Mouse (Mus musculus): ENCODE measurements at regions not wholly inside any gene's neighbourhood (a gene's known extent, or its start where the extent isn't known, plus 50 kb on each side); places are given as distances from the start of the nearest gene placed in this dataset.

DNA sequence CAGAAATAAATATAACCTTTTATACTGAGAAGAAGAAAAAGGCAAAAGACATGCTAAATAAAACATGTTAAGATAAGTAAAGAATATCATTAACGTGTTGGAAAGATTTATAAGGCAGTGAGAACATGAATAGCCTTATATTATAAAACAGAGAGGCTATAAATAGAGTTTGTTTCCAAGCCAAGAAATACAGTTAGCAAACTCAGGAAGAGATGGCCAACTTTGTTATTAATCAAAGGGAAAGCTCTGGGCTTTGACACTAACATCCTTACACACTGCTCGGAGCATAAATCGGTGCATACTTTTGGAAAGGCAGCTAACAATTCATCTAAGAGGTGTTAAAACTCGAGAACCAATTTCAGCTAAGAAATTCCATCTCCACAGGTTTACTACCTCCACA, 106.3 kb upstream of the Gm26657 start:
- ATAC-seq (ENCODE audit: low FRiP score, low read depth) (no peak), DNase-seq (ENCODE audit: low spot score) (peak; percentile 78)
- no peaks in the 10 kb centered on the region for H3K27me3 ChIP-seq (ENCODE audit: control insufficient read depth, insufficient read depth, low read length)
- H3K9ac ChIP-seq (ENCODE audit: low read depth, low read length, severe bottlenecking), result no peak overlapping the region
- H3K4me2 ChIP-seq (replicated peaks; ENCODE audit: low read depth, low read length, severe bottlenecking), result no peak overlapping the region
- TF ChIP-seq POLR2A (IDR thresholded peaks at IDR 0.05; ENCODE audit: borderline replicate concordance, extremely low read depth, insufficient read depth, insufficient read length), result no peak
- no peaks in the 10 kb centered on the region for H3K36me3 ChIP-seq (ENCODE audit: control insufficient read depth, insufficient read depth, low read length)
- H3K9me3 ChIP-seq (ENCODE audit: control insufficient read depth, low read length), result no peaks in the 10 kb centered on the region
- H3K4me3 ChIP-seq (replicated peaks; ENCODE audit: low read length), result no peak overlapping the region
- 30% methylated on average over 4 of the region's 4 CpGs for WGBS
- peaks cover 10% of the 10 kb centered on the region for H3K4me1 ChIP-seq (ENCODE audit: control insufficient read depth, insufficient read depth, low read length)
- H3K27ac ChIP-seq (replicated peaks; ENCODE audit: low read depth, low read length), result no peak overlapping the region

DNA sequence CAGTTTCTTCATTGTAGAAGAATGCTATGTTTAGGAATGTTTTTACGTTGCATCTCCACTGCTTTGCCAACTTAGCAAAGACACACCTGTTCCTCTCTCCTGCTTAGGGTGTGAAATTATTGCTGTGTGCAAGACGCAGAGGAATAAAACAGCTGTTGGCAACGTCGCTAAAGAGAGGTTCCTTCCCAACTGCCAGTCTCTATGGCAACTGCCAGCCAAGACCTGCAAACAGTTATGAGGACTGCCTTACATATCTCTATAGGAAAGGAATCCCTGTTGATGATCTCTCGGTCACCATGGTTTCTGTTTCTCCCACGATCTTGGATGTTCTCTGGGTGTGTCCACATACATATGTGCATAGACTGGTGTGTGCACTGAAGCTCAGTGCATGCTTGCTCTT, 109.6 kb upstream of the Gm26657 start:
- Histone ChIP-seq H3K4me3 (replicated peaks; ENCODE audit: low read length) (no peak overlapping the region), H3K4me2 (replicated peaks; ENCODE audit: low read depth, low read length, severe bottlenecking) (no peak overlapping the region), H3K27me3 (ENCODE audit: control insufficient read depth, insufficient read depth, low read length) (no peaks in the 10 kb centered on the region), H3K4me1 (ENCODE audit: control insufficient read depth, insufficient read depth, low read length) (peaks cover 3% of the 10 kb centered on the region; the same call in 1 of the 2 replicates), H3K9ac (ENCODE audit: low read depth, low read length, severe bottlenecking) (no peak overlapping the region), H3K36me3 (ENCODE audit: control insufficient read depth, insufficient read depth, low read length) (no peaks in the 10 kb centered on the region), H3K27ac (replicated peaks; ENCODE audit: low read depth, low read length) (no peak overlapping the region), H3K9me3 (ENCODE audit: control insufficient read depth, low read length) (no peaks in the 10 kb centered on the region)
- ATAC-seq (ENCODE audit: low FRiP score, low read depth), result peak; percentile 62; the same call in 1 of the 2 replicates
- WGBS, result 38% methylated on average over 6 of the region's 6 CpGs
- DNase-seq (ENCODE audit: low spot score), result peak; percentile 36
- no peak for TF ChIP-seq POLR2A (IDR thresholded peaks at IDR 0.05; ENCODE audit: borderline replicate concordance, extremely low read depth, insufficient read depth, insufficient read length)

DNA sequence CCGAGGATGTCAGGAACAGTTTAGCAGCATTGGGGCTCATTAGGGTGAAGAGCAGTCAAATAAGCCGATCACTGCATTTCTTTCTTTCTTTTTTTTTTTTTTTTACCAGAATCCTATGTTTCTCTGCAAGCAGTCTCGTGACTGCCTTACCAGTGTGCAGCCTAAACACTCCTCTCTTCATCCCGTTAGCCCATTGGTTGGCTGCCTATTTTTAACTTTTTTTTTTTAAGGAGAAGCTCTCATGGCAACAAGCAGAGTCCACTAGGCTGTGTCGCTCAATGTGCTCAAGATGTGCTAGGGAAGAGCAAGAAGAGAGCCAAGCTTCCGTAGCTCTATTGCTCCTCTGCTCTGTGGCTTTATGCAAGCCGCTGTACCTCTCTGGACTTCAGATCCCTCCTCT, 112.7 kb upstream of the Gm26657 start:
- WGBS, result 61% methylated on average over 7 of the region's 7 CpGs
- H3K9ac ChIP-seq (ENCODE audit: low read depth, low read length, severe bottlenecking), result no peak overlapping the region
- ATAC-seq (ENCODE audit: low FRiP score, low read depth) (no peak), DNase-seq (ENCODE audit: low spot score) (no peak)
- H3K4me2 ChIP-seq (replicated peaks; ENCODE audit: low read depth, low read length, severe bottlenecking), result no peak overlapping the region
- H3K27me3 ChIP-seq (ENCODE audit: control insufficient read depth, insufficient read depth, low read length), result no peaks in the 10 kb centered on the region
- TF ChIP-seq POLR2A (IDR thresholded peaks at IDR 0.05; ENCODE audit: borderline replicate concordance, extremely low read depth, insufficient read depth, insufficient read length), result no peak
- H3K4me1 ChIP-seq (ENCODE audit: control insufficient read depth, insufficient read depth, low read length), result peaks cover 3% of the 10 kb centered on the region; the same call in 1 of the 2 replicates
- no peaks in the 10 kb centered on the region for H3K9me3 ChIP-seq (ENCODE audit: control insufficient read depth, low read length)
- H3K27ac ChIP-seq (replicated peaks; ENCODE audit: low read depth, low read length), result no peak overlapping the region
- no peaks in the 10 kb centered on the region for H3K36me3 ChIP-seq (ENCODE audit: control insufficient read depth, insufficient read depth, low read length)
- no peak overlapping the region for H3K4me3 ChIP-seq (replicated peaks; ENCODE audit: low read length)

DNA sequence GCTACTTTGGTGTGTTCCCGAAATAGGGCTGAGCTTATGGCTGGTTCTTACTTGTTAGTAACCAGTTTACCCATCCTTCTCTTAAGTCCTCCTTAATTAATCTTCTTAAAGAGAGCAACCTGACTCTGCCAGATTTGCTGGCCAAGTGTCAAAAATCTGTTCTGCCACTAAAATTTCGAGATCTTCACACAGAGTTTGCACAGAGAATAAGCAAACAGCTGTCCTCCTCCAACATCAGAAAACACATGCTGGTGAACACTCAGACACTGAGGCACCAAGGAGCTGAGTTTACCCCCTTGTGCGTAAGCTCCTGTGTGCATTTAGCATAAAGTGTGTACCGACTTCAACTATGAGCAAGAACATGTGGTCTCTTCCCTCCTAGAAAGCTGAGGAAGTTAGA, 118.1 kb upstream of the Gm26657 start:
- H3K4me3 ChIP-seq (replicated peaks; ENCODE audit: low read length), result no peak overlapping the region
- H3K36me3 ChIP-seq (ENCODE audit: control insufficient read depth, insufficient read depth, low read length), result no peaks in the 10 kb centered on the region
- WGBS, result 78% methylated on average over 4 of the region's 4 CpGs

DNA sequence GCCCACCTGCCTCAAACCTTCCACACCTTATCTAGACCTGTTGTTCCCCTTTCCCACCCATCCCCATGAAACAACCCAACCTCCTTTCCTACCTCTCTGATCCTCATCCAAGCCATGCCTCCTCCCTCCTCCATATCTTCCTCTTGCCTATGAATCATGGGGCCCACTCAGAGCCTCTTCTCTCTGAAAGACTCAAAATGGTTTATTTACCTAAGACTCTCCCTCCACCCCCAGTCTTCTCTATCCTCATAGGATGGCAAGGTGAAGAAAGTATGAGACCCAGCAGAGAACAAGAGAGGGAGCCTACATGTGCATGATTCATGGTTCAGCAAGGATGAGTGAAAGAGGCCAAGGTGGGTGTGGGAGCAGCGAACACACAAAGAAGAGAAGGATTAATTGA, 118.5 kb upstream of the Gm26657 start:
- H3K4me1 ChIP-seq (ENCODE audit: control insufficient read depth, insufficient read depth, low read length), result no peaks in the 10 kb centered on the region
- no peaks in the 10 kb centered on the region for H3K9me3 ChIP-seq (ENCODE audit: control insufficient read depth, low read length)
- no peak overlapping the region for H3K4me2 ChIP-seq (replicated peaks; ENCODE audit: low read depth, low read length, severe bottlenecking)
- H3K27ac ChIP-seq (replicated peaks; ENCODE audit: low read depth, low read length), result no peak overlapping the region
- WGBS, result 95% methylated on average over 1 of the region's 1 CpGs
- H3K9ac ChIP-seq (ENCODE audit: low read depth, low read length, severe bottlenecking), result no peak overlapping the region
- no peaks in the 10 kb centered on the region for H3K27me3 ChIP-seq (ENCODE audit: control insufficient read depth, insufficient read depth, low read length)
- TF ChIP-seq POLR2A (IDR thresholded peaks at IDR 0.05; ENCODE audit: borderline replicate concordance, extremely low read depth, insufficient read depth, insufficient read length), result no peak
- H3K4me3 ChIP-seq (replicated peaks; ENCODE audit: low read length), result no peak overlapping the region
- no peaks in the 10 kb centered on the region for H3K36me3 ChIP-seq (ENCODE audit: control insufficient read depth, insufficient read depth, low read length)
- ATAC-seq (ENCODE audit: low FRiP score, low read depth), result no peak
- DNase-seq (ENCODE audit: low spot score), result no peak

More for the DNA sequence above, 118.1 kb upstream of the Gm26657 start:
- Histone ChIP-seq H3K9ac (ENCODE audit: low read depth, low read length, severe bottlenecking) (no peak overlapping the region), H3K27me3 (ENCODE audit: control insufficient read depth, insufficient read depth, low read length) (no peaks in the 10 kb centered on the region), H3K9me3 (ENCODE audit: control insufficient read depth, low read length) (no peaks in the 10 kb centered on the region), H3K4me1 (ENCODE audit: control insufficient read depth, insufficient read depth, low read length) (no peaks in the 10 kb centered on the region), H3K4me2 (replicated peaks; ENCODE audit: low read depth, low read length, severe bottlenecking) (no peak overlapping the region), H3K27ac (replicated peaks; ENCODE audit: low read depth, low read length) (no peak overlapping the region)
- DNase-seq (ENCODE audit: low spot score) (no peak), ATAC-seq (ENCODE audit: low FRiP score, low read depth) (no peak)
- TF ChIP-seq POLR2A (IDR thresholded peaks at IDR 0.05; ENCODE audit: borderline replicate concordance, extremely low read depth, insufficient read depth, insufficient read length), result no peak

DNA sequence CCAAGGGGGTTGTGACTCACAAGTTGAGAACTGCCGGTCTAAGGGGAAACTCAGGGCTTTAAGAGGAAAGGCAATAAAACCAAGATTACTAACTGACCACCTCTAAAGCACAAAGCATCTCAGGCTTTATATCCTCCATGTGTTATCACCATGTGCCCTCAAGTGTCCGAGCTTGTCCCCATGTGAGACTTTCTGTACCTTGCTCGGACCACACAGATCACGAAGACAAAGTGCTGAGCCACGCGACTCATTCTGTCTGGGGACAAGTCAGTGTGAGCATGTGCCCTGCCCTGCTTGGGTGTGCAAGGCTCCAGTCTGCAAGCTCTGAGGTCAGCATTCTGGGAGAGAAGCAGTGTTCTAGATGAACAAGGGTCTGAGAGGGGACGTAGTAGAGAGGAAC, 119.2 kb upstream of the Gm26657 start:
- no peak overlapping the region for H3K27ac ChIP-seq (replicated peaks; ENCODE audit: low read depth, low read length)
- H3K4me1 ChIP-seq (ENCODE audit: control insufficient read depth, insufficient read depth, low read length), result no peaks in the 10 kb centered on the region
- H3K9me3 ChIP-seq (ENCODE audit: control insufficient read depth, low read length), result no peaks in the 10 kb centered on the region
- DNase-seq (ENCODE audit: low spot score) (no peak), ATAC-seq (ENCODE audit: low FRiP score, low read depth) (no peak)
- no peak overlapping the region for H3K4me2 ChIP-seq (replicated peaks; ENCODE audit: low read depth, low read length, severe bottlenecking)
- H3K27me3 ChIP-seq (ENCODE audit: control insufficient read depth, insufficient read depth, low read length), result no peaks in the 10 kb centered on the region
- 78% methylated on average over 7 of the region's 7 CpGs for WGBS
- H3K9ac ChIP-seq (ENCODE audit: low read depth, low read length, severe bottlenecking), result no peak overlapping the region
- TF ChIP-seq POLR2A (IDR thresholded peaks at IDR 0.05; ENCODE audit: borderline replicate concordance, extremely low read depth, insufficient read depth, insufficient read length), result no peak
- no peak overlapping the region for H3K4me3 ChIP-seq (replicated peaks; ENCODE audit: low read length)
- H3K36me3 ChIP-seq (ENCODE audit: control insufficient read depth, insufficient read depth, low read length), result no peaks in the 10 kb centered on the region

All from limb, embryonic 14.5 days (tissue).